Mouse (Mus musculus): ENCODE results near the gene Dusp1.

The Dusp1 gene

DNA sequence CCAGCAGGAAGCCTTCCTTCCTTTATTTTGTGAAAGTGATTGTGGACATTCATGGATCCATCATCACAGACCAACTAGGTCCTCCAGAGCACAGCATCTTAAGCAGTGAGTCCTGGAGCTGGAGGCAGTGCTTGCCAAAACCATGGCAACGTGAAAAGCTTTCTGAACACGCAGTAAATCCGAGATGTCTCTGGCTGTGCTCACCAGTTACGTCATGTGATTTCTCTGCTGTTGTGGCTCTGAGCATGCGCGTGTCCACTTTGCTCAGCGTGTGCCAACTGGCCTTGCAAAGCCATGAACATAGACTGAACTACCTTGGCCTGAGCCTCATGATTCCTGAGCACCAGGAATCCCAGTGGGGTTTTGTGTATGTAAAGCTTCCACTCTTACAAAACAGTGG lies 36.6 kb downstream of the Dusp1 start:
- in situ Hi-C loops (cut with MboI, MseI) = no loop called here

DNA sequence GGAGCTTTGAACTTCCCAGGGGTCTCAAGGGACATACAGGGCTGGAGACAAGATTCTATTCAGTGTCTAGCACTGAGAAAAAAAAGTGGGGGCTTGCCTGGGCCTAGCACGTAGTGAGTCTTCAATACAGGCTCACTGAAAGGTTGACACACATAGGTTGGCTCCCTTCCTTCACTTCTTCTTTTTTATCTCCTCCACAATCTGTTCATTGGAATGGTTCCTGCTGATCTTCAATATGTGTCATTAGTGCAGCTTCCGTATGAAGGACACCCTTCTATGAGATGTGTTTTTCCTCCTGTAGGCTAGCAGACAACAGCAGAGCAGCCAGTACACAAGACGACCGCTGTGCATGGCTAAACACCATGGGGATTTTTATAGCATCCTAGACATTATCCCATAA lies 37.1 kb downstream of the Dusp1 start:
- in situ Hi-C loops (cut with MboI, MseI) = no loop called here

DNA sequence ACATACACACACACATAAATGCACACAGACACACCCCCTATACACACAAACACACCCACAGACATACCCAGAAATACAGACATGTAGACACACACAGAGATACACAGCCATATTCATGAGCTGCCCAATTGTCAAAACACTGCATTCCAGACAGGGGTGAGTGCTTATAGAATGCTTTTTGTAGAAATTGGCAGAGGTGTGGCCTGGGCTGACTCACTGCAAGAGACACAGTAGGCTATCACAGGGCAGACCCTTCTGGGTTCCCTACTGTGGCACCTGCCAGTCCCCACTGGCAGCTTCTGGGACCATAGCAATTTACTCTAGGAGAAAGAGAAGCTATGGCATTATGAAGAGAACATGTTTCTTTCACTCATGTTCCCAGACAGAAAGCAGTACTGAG lies 37.6 kb downstream of the Dusp1 start:
- in situ Hi-C loops (cut with MboI, MseI) = no loop called here

DNA sequence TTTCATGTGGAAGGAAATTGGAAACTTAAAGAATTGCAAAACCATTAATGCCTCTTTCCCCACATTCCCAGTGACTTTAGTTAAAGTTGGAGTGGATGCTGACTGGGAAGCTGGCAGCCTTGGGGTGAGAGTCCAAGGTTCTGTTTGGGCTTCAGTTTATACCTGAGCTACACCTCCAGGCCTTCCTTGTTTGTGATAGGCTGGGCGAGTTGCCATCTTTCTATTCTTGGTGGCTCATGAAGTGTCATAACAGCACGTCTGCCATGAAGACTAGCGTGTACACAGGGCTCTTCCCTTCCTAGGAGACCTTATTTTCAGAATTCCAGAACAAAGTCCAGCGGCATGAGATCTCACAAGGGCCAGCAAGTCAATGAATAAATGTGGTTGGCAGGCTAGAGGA lies 39.2 kb downstream of the Dusp1 start:
- in situ Hi-C loops (cut with MboI, MseI) = no loop called here

DNA sequence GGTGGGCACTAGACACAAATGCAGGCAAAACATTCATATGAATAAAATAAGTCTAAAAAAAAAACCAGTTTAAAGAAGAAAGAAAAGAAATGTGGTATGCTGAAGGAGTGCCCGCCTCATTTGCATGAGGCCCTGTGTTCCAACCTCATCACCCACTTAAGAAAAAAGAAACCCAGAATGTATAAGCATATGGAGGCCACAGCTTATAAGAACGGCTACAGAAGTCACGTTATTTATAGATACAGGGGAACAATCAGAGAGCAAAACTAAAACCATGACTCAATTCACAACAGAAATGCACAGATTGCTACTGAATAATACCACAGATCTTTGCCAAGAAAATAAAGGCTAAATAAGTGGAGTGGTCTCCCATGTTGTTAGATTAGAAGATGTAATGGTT lies 43.6 kb downstream of the Dusp1 start:
- in situ Hi-C loops (cut with MboI, MseI) = no loop called here

DNA sequence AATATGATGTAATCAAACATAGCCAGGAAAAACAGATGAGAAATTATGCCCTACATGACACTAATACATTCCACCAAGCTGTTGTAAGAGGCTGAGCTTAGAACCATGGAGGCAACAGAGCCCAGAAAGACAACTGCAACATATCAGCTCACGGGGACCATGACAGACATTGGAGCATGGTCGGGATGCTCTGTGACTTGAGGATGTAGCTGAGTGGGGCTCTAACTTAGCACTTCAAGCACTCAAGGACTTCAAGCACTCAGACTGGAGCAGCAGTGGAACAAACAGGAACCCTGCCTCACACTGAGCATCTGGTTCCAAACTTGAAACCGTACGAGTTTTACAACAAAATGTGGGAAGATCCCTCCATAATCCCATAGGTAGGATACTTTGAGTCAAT lies 46.3 kb downstream of the Dusp1 start:
- in situ Hi-C loops (cut with MboI, MseI) = no loop called here

DNA sequence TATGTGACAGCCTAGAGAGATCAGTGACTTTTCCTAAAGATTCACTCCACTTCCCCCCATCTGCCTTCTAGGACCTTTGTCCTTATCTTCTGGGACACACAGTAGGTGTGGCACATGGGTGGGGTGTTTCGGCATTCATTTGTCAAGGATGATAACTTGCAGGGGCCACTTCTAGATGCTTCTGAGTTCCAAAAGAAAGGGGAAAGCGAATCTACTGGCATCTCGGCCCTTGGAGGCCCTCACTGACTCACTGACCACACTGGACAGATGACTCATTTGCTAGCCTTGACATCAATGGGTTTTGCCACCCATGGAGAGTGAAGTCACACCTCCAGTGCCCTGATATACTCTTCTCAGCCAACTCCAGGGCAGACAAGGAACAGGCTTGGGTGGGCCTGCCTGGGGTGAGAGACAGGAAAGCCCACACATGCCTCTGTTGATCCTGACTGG lies 47.3 kb downstream of the Dusp1 start:
- in situ Hi-C loops (cut with MboI, MseI) = no loop called here

DNA sequence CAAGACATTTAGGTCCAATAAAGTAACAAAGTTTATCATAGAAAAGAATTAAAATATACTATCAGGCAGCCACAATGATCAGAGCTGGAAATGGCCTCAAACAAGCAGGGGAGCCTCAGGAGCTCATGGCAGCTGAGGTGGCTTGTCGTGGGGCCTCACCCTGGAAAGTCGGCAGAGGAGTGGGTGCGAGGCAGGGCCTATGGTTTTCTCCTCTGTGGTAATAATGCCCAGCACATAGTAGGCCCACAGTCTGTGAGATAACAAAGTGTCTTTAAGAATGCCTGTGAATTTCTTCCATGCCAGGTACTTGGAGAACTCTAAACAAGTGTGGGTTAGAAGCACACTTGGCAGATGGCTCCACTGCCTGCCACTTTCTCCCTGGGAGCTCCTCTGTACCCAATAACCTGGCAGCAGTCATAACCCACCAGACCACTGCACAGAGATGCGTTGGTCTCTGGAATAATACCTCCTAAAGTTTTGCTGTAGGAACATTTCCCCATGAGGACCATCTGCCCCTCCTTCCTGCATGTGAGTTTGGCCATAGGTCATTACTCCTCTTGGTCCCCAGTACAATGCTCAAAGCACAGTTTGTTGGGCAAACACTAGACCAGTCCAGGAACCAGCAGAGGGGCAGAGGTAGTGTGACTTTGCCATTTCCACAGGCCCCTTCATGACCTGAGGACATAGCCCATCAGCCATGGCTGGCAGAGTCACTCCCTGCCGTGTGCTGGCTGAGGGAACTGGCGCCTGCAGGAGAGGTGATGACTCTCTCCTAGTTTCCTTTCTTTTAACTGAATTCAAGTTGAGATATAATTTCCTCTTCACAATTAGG lies 48.3 kb downstream of the Dusp1 start:
- in situ Hi-C loops (cut with MboI, MseI) = no loop called here

DNA sequence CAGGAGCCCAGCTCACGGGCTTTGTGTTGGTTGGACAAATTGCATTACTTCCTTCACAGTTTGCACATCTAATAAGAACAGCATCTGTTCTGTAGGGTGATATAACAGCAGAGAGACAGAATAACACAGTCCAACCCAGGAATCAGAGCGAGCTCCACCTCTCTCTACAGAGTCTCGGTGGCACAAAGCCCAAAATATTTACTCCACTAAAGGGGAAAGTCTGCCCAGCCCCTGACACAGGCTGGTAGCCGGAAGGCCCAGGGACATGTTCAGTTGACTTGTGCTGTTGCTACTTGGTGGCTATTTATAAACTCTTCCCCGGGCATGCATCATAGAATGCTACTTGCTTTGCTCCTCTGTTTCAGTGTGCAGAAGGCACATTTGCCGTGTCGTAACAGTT lies 49.0 kb downstream of the Dusp1 start:
- in situ Hi-C loops (cut with MboI, MseI) = no loop called here

DNA sequence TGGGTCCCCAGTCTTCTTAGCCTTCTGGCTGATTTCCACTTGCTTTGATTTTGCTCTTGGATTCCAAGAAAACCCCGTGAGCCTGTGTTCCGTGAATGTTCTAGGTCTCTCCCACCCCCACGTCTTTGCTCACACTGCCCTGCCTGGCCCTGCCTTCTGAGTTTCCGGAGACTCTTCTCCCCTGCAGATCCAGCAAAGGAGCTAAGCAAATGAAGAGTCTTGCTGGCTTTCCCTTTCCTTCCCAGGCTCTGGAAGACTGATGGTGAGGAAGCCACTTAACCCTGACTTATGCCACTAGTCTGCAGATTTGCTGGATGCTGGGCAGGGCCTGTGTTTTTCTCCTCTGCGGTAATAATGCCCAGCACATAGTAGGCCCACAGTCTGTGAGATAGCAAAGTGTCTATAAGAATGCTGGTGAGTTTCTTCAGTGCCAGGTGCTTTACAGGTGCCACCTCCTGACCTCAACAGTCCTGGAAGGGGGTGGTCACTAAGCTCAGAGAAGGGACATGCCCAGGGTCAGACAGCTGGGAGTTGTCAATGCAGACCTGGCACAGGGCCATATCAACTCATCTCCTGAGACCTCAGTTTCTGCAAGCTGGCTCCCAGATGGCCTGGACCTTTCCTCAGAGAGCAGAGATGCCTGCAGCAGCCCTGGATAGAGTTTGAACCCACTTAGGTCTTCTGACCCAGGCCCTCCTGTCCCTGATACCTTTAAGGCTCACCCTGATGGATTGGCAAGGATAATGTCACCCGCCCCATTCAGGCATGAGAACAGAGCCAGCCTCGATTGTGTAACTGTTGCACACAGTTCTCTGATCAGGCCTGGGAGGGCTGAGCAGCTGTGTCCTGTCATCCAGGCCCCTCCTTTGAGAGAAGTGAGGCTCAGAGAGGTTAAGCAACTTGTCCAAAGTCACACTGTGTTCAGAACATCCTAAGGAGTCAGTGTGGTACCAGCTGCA lies 49.8 kb downstream of the Dusp1 start:
- in situ Hi-C loops (cut with MboI, MseI) = no loop called here

DNA sequence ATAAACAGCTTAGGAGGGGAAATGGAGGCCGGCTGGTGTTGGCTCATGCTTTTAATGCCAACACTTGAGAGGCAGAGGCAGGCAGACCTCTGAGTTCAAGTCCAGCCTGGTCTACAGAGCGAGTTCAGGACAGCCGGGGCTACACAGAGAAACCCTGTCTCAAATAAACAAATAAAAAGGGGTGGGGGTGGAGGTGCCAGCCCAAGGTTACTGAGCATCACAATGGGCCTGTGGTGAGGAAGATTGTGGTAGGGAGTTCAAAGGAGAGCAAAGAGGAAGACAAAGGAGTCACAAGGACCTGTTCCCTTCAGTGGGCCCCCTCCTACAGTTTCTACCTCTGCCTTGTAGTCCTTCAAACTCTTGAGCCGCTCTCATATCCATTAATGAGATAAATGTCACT lies 50.7 kb downstream of the Dusp1 start:
- in situ Hi-C loops (cut with MboI, MseI) = no loop called here

DNA sequence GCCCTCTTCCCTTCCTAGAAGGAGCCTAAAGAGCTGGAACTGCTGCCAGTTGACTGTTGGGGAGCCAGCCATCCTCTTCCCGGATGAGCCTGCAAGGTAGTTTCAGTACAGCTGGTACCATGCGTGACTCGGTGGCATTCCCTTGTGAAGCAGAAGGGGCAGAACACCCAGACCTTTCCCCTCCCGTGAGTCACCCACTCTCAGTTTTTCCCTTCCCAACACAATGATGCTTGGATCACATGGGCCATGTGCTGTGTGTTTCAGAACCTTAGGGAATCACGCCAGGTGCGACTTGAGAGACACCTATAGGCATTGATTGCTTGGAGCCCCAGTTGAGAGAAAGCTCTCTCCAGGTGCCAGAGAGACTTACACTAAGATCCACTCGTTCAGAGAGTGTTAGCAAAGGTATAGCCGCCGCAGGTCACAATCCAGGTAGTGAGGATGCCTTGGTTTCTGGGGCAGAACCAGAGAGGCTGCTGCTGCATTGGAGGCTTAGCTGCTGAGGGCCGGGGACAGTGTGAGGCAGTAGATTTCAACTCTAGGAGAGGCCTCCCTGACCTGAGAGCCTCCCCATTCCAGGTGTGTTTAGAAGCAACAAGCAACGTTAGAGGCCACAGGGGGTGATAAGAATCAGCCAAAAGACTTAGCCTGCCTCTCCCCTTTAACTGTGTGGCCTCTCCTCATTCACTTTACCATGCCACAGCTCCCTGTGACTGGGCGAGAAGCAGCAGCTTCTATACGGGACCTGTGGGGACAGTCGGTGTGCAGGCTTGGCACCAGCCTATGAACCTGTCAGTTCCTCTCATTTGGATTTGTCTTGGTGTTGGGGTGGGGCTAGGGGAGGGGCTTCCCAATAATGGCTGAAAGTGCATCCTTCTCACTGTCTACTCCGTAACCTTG lies 51.5 kb downstream of the Dusp1 start:
- in situ Hi-C loops (cut with MboI, MseI) = no loop called here

DNA sequence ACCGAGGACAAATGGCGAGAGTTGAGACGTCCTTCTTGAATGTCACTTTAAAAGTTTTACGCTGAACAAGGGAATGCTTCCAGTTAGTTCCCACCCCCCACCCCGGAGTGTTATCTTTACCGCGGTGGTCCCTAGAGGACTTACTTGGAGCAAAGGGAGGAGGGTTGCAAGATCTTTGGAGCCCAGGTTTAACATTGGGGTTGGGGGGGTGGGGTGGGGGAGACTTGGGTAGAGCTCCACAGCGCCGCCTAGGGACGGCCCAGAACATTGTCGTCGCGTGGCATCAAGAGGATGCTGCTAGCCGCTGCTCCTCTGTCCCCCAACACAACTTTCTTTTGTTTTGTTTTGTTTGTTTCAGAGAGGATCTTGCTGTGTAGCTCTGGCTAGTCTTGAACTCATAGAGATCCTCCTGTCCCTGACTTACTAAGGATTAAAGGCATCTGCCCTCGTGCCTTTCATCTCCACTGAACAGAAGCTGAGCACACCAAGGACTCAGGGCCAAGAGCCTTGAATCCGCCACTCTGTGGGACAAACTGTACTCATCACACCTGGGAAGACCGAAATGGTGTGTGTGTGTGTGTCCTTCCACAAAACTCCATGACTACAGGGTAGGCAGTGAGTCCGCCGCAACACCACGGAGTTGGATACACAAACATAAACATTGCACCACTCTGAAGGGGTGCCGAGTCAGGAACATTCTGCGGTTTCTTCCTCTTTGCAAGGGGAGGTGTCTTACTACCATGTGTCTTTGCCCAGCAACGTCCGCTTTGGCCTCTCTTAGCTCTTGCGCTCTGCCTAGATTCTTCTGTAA lies 52.8 kb downstream of the Dusp1 start:
- in situ Hi-C loops (cut with MboI, MseI) = loop anchor here (5.0 kb wide), 1 partner anchor 38 kb away; no protein-coding TSS in a partner anchor

DNA sequence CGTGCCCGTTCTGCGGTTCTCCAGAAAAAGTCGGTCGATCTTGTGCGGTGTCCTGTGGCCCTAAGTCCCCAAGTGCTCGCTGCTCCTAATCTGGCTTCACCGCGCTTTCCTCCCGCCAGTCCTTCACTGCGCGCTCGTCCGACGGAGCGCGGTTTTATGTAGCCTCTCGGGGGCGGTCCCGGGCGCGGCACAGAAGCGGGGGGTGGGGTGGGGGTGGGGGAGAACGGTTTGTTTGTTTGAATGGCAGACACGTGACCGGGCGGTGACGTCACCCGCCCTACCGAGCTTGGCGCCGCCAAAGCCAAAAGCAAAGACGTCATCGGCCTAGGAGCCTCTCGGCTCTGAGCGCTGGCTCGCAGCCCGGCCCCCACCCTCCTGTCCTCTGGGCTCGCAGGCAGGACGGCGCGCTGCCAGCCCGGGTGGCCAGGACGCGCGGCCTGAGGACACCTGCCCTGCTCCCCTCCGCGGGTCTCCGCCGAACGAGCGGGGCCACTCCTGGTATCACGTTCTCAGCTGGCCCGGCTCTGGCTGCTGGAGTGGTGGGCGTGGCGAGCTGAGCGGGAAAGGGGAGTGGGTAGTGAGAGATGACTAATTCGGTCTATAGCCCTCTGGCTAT lies 53.5 kb downstream of the Dusp1 start:
- in situ Hi-C loops (cut with MboI, MseI) = loop anchor here (5.0 kb wide), 1 partner anchor 39 kb away; no protein-coding TSS in a partner anchor

DNA sequence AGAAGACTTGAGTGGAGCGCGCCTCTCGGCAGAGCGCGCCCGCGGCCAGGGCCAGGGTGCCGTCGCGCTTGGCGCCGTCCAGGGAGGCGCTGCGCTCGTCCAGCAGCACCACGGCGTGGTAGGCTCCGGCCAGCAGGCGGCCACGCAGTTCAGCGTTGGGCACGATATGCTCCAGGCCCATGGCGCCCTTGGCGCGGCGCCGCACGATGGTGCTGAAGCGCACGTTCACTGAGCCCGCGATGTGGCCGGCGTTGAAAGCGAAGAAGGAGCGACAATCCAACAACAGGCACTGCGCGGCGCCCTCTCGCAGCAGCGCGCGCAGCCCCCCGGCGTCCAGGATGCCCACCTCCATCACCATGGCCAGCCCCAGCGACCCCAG lies 54.0 kb downstream of the Dusp1 start:
- in situ Hi-C loops (cut with MboI, MseI) = loop anchor here (5.0 kb wide), 1 partner anchor 39 kb away; no protein-coding TSS in a partner anchor

DNA sequence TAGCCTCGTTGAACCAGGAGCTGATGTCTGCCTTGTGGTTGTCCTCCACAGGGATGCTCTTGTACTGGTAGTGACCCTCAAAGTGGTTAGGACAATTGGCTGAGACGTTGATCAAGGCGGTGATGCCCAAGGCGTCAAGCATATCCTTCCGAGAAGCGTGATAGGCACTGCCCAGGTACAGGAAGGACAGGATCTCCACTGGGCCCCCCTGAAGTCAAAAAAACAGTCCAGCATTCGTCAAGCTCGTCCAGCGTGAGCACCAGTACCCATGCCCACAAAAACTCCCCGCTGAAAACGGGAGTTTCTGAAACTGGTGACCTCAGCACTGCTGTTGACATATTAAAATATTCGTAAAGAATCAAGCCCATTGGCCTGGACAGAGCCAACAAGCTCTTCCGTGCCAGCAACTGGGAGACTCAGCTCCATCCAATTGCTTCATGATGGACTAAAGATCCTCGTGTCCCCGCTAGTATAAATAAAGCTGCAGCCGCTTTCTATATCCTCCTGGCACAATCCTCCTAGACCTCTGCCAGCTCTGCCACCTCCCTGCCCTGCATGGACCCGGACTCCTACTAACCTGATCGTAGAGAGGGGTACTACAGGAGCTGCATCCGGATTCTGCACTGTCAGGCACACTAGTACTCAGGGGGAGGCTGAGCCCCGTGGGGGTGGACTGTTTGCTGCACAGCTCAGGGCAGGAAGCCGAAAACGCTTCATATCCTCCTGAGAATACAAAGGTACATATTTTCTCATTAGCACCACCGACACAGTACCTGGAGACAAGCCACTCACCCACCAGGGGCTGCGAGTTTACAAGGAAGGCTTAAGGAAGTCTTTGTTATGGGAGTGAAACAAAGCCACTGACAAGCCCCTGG lies 54.7 kb downstream of the Dusp1 start:
- in situ Hi-C loops (cut with MboI, MseI) = loop anchor here (5.0 kb wide), 1 partner anchor 40 kb away; no protein-coding TSS in a partner anchor

DNA sequence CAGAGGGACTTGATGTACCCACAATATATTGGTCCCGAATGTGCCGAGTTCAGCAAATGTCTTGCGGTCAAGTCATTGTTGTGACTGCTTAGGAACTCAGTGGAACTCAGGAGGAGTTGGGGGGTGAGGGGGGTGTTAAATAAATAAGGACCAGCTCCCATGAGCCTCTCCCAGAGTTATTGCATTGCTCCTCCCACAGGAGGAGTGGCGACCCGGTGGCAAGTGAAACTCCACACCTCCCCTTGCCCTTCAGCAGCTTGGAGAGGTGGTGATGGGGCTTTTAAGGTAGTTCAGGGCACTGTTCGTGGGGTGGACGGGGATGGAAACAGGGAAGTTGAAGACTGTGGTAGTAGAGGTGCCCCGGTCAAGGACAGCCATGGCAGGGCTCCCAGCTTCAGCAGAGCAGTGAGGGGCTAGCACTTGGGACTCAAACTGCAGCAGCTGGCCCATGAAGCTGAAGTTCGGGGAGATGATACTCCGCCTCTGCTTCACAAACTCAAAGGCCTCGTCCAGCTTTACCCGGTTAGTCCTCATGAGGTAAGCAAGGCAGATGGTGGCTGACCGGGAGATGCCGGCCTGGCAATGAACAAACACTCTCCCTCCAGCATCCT lies 55.8 kb downstream of the Dusp1 start:
- in situ Hi-C loops (cut with MboI, MseI) = loop anchor here (5.0 kb wide), 1 partner anchor 41 kb away; no protein-coding TSS in a partner anchor

DNA sequence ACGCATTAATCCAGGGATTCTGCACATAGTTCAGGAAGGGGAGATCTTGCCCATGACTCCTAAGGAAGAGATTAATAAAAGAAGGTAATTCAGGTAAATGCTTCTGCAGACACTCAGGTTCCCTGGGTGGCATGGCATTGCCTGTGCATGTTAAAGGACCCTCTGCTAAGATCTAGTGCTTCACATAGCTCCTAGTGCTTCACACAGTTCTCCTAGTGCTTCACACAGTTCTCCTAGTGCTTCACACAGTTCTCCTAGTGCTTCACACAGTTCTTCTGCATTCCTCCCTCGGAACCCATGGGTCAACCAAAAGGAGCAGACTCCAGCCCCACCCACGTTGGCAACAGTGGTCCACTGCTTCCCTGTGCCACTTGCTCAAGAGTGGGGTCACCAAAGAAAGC lies 56.7 kb downstream of the Dusp1 start:
- in situ Hi-C loops (cut with MboI, MseI) = loop anchor here (5.0 kb wide), 1 partner anchor 42 kb away; no protein-coding TSS in a partner anchor

Data from T-helper 1 cell (primary cell).